Mouse (Mus musculus): ENCODE measurements around the gene Pvr.

Gene Pvr

GRCm38 (mm10) chr7:19920506-19921261, at the start of gene Pvr:
Gene Pvr, minus strand, starts transcription at chr7:19921160.
- peak; percentile 52 for DNase-seq

GRCm38 (mm10) chr7:19970196-19970595, 49.2 kb upstream of the Pvr start:
- no peak for DNase-seq

GRCm38 (mm10) chr7:19969541-19970090, 48.7 kb upstream of the Pvr start:
- no peak for DNase-seq

- DNase-seq, result no peak
These were observed 48.1 kb upstream of the Pvr start for GRCm38 (mm10) chr7:19969106-19969505.

- no peak for DNase-seq
These were observed 44.1 kb upstream of the Pvr start, which contains the start of gene Ceacam20 for GRCm38 (mm10) chr7:19964985-19965579. Gene Ceacam20, plus strand, starts transcription at chr7:19965412.

- no peak for DNase-seq
These were observed 41.5 kb upstream of the Pvr start for GRCm38 (mm10) chr7:19962423-19962822.

GRCm38 (mm10) chr7:19956341-19956781, 35.4 kb upstream of the Pvr start:
- peak; percentile 62 for DNase-seq

GRCm38 (mm10) chr7:19955861-19956260, 34.9 kb upstream of the Pvr start:
- no peak for DNase-seq

GRCm38 (mm10) chr7:19953054-19953453, 32.1 kb upstream of the Pvr start:
- no peak for DNase-seq

- DNase-seq, result no peak
These were observed 31.5 kb upstream of the Pvr start for GRCm38 (mm10) chr7:19952320-19952986.

- no peak for DNase-seq
These were observed 29.6 kb upstream of the Pvr start, which contains the start of gene Igsf23 for GRCm38 (mm10) chr7:19950589-19950988. Gene Igsf23, minus strand, starts transcription at chr7:19950756.

- no peak for DNase-seq
These were observed 29.0 kb upstream of the Pvr start for GRCm38 (mm10) chr7:19949996-19950395.

GRCm38 (mm10) chr7:19948956-19949355, 28.0 kb upstream of the Pvr start:
- no peak for DNase-seq

GRCm38 (mm10) chr7:19945821-19946515, 25.0 kb upstream of the Pvr start:
- no peak for DNase-seq

GRCm38 (mm10) chr7:19945201-19945600, 24.2 kb upstream of the Pvr start:
- no peak for DNase-seq

GRCm38 (mm10) chr7:19944709-19945108, 23.7 kb upstream of the Pvr start:
- no peak for DNase-seq

- no peak for DNase-seq
These were observed 19.3 kb upstream of the Pvr start for GRCm38 (mm10) chr7:19940256-19940655.

GRCm38 (mm10) chr7:19939555-19940235, 18.7 kb upstream of the Pvr start:
- no peak for DNase-seq

GRCm38 (mm10) chr7:19937229-19937821, 16.4 kb upstream of the Pvr start:
- no peak for DNase-seq

GRCm38 (mm10) chr7:19935961-19936360, 15.0 kb upstream of the Pvr start:
- DNase-seq, result no peak

GRCm38 (mm10) chr7:19935171-19935751, 14.3 kb upstream of the Pvr start:
- DNase-seq, result no peak

Data from cerebellum, adult 11 months (tissue).